Mouse (Mus musculus) CH12.LX (cell line): ENCODE measurements at regions not wholly inside any gene's neighbourhood (a gene's known extent, or its start where the extent isn't known, plus 50 kb on each side); places are given as distances from the start of the nearest gene placed in this dataset.

ENCODE experiments used
- DNase-seq: peaks from one replicate; pipeline ENCODE4 v3.0.0-alpha.2; 2013; ENCODE audit errors: extremely low read depth
- H3K27ac ChIP-seq: 2 replicates; pipeline ENCODE4 v1.5.1; 2012; ENCODE audit warnings: low read depth, mild to moderate bottlenecking, control low read depth, moderate library complexity; ENCODE audit not compliant: insufficient read depth
- H3K27me3 ChIP-seq: replicated peaks from 2 replicates; pipeline ENCODE3; 2012; ENCODE audit warnings: inconsistent platforms
- H3K36me3 ChIP-seq, 2 experiments: replicated peaks in 1 of 2; 2 replicates each; pipeline versions ENCODE3 to v1.6.1; 2012; ENCODE audit warnings: inconsistent platforms in 1 of 2, low read length in 1 of 2, mild to moderate bottlenecking in 1 of 2, mixed read lengths in 1 of 2, moderate library complexity in 1 of 2; ENCODE audit not compliant: control insufficient read depth in 1 of 2, insufficient read depth in 1 of 2
- H3K4me1 ChIP-seq, 2 experiments: 2 replicates each; pipeline ENCODE4 v1.6.1; 2012; ENCODE audit warnings: inconsistent platforms in 1 of 2, moderate library complexity in 1 of 2; ENCODE audit not compliant: insufficient read depth in 2 of 2, control insufficient read depth in 1 of 2
- H3K4me2 ChIP-seq: 2 replicates; pipeline ENCODE4 v1.6.1; 2012; ENCODE audit warnings: low read depth, mild to moderate bottlenecking, control low read depth; ENCODE audit not compliant: poor library complexity, insufficient read depth, severe bottlenecking
- H3K4me3 ChIP-seq, 3 experiments: fragments of 150-350 bp in 1 of 3; sonication (generic) in 1 of 3; replicated peaks in 1 of 3; 2 replicates each; pipeline versions ENCODE3 to v1.5.1; 2011 to 2012; ENCODE audit warnings: low read depth in 2 of 3, low read length in 2 of 3, mild to moderate bottlenecking in 2 of 3, moderate library complexity in 2 of 3, control low read depth in 1 of 3, improper control_type of control experiment in 1 of 3, inconsistent platforms in 1 of 3, mixed read lengths in 1 of 3; ENCODE audit not compliant: poor library complexity in 1 of 3
- H3K79me2 ChIP-seq: replicated peaks from 2 replicates; pipeline ENCODE4 v1.6.1; 2012; ENCODE audit warnings: mild to moderate bottlenecking, moderate library complexity; ENCODE audit not compliant: control insufficient read depth, poor library complexity, insufficient read depth, severe bottlenecking; ENCODE audit errors: extremely low read depth
- H3K9ac ChIP-seq: 2 replicates; pipeline ENCODE4 v1.6.1; 2012; ENCODE audit warnings: low read depth, mild to moderate bottlenecking, control low read depth, moderate library complexity; ENCODE audit not compliant: insufficient read depth
- H3K9me3 ChIP-seq: replicated peaks from 2 replicates; pipeline ENCODE3; 2012; ENCODE audit warnings: low read length, inconsistent platforms, mixed read lengths
- CHD1 ChIP-seq: IDR thresholded peaks from 2 replicates; pipeline ENCODE4 v1.6.1; 2012; ENCODE audit warnings: low read depth, low read length, improper control_type of control experiment, inconsistent platforms
- CHD2 ChIP-seq: IDR thresholded peaks from 2 replicates; pipeline ENCODE4 v1.6.1; 2011; ENCODE audit warnings: low read length, improper control_type of control experiment
- E2F4 ChIP-seq: IDR thresholded peaks from 2 replicates; pipeline ENCODE4 v1.6.1; 2011; ENCODE audit warnings: low read depth, low read length, improper control_type of control experiment; ENCODE audit not compliant: insufficient replicate concordance
- EP300 ChIP-seq: IDR thresholded peaks from 2 replicates; pipeline ENCODE4 v1.6.1; 2011; ENCODE audit warnings: low read length, improper control_type of control experiment
- GABPA ChIP-seq: IDR thresholded peaks from 2 replicates; pipeline ENCODE4 v1.6.1; 2012; ENCODE audit warnings: low read depth, low read length, improper control_type of control experiment, inconsistent platforms; ENCODE audit not compliant: insufficient replicate concordance
- HCFC1 ChIP-seq: IDR thresholded peaks from 2 replicates; pipeline ENCODE4 v1.6.1; 2012; ENCODE audit warnings: low read depth, mild to moderate bottlenecking, inconsistent platforms, low read length, improper control_type of control experiment
- JUN ChIP-seq: IDR thresholded peaks from 2 replicates; pipeline ENCODE4 v1.6.1; 2011; ENCODE audit warnings: low read depth, mild to moderate bottlenecking, low read length, improper control_type of control experiment, moderate library complexity; ENCODE audit not compliant: insufficient read depth
- KAT2A ChIP-seq: IDR thresholded peaks from 2 replicates; pipeline ENCODE4 v1.6.1; 2012; ENCODE audit warnings: low read length, improper control_type of control experiment, inconsistent platforms; ENCODE audit not compliant: insufficient replicate concordance
- MAFK ChIP-seq: IDR thresholded peaks from 2 replicates; pipeline ENCODE4 v1.6.1; 2011; ENCODE audit warnings: low read length, improper control_type of control experiment; ENCODE audit not compliant: insufficient replicate concordance
- MAX ChIP-seq: IDR thresholded peaks from 2 replicates; pipeline ENCODE4 v1.6.1; 2011; ENCODE audit warnings: low read length, improper control_type of control experiment
- RAD21 ChIP-seq: IDR thresholded peaks from 2 replicates; pipeline ENCODE4 v1.6.1; 2011; ENCODE audit warnings: low read depth, mild to moderate bottlenecking, low read length, improper control_type of control experiment, moderate library complexity
- RCOR1 ChIP-seq: conservative IDR thresholded peaks from 2 replicates; pipeline ENCODE4 v1.6.1; 2012; ENCODE audit warnings: low read depth, mild to moderate bottlenecking, inconsistent platforms, low read length, improper control_type of control experiment
- SIN3A ChIP-seq: IDR thresholded peaks from 2 replicates; pipeline ENCODE4 v1.6.1; 2012; ENCODE audit warnings: low read length, improper control_type of control experiment, inconsistent platforms
- TBP ChIP-seq: conservative IDR thresholded peaks from 2 replicates; pipeline ENCODE4 v1.6.1; 2011; ENCODE audit warnings: low read depth, low read length, improper control_type of control experiment
- TCF12 ChIP-seq: IDR thresholded peaks from 2 replicates; pipeline ENCODE4 v1.6.1; 2014; ENCODE audit warnings: low read depth, mild to moderate bottlenecking, inconsistent platforms, low read length, improper control_type of control experiment
- UBTF ChIP-seq: IDR thresholded peaks from 2 replicates; pipeline ENCODE4 v1.6.1; 2012; ENCODE audit warnings: low read depth, mild to moderate bottlenecking, inconsistent platforms, low read length, improper control_type of control experiment, moderate library complexity
- USF1 ChIP-seq: IDR thresholded peaks from 2 replicates; pipeline ENCODE4 v1.6.1; 2014; ENCODE audit warnings: low read depth, mild to moderate bottlenecking, inconsistent platforms, low read length, improper control_type of control experiment
- ZKSCAN1 ChIP-seq: IDR thresholded peaks from 2 replicates; pipeline ENCODE4 v1.6.1; 2012; ENCODE audit warnings: low read depth, inconsistent platforms, low read length, improper control_type of control experiment, borderline replicate concordance
- ZNF384 ChIP-seq: IDR thresholded peaks from 2 replicates; pipeline ENCODE4 v1.6.1; 2012; ENCODE audit warnings: low read depth, low read length, improper control_type of control experiment, inconsistent platforms
- dilution Hi-C: fragments of 300-500 bp; cut with MboI; formaldehyde crosslinking; loops from 2 replicates; pipeline ENCODE4 v1.14.3; 2020; ENCODE audit warnings: low sequenced_read_pairs; ENCODE audit not compliant: extremely low pct_unique_long_range_greater_than_20kb, extremely low pct_ligation_motif_present
- in situ Hi-C: fragments of 300-500 bp; cut with MboI; formaldehyde crosslinking; loops from 3 replicates; pipeline ENCODE4 v1.14.3; 2019; ENCODE audit warnings: low sequenced_read_pairs, low pct_ligation_motif_present, low pct_unique_long_range_greater_than_20kb, mixed read lengths

DNA sequence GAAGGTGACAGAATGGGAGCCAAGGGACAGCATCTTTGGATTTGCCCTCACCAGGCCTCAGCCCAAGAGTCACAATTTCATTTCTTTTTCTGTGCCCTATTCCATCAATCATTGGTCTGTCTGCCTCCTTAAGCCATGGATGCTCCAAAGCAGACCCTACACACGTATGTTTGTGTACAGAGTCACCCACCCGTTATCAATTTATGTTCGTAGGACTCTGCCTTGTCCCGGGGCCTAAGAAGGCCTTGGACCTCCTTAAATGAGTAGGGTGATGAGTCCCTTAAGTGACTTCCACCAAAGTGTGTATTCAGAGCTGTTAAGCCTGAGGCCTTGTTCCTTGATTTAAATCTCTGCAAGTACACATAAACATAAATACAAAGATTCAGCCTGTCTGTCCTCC, 50.1 kb upstream of the Polg start:
- no peak overlapping the region for H3K4me3 ChIP-seq
- dilution Hi-C loops (no loop called here), in situ Hi-C loops (no loop called here)
- H3K27me3 ChIP-seq = peaks cover 56% of the 10 kb centered on the region
- no peak overlapping the region for H3K9ac ChIP-seq
- TF ChIP-seq CHD1 = no peak
- no peak for TF ChIP-seq JUN
- TF ChIP-seq GABPA = no peak
- TF ChIP-seq ZNF384 = no peak
- no peak for TF ChIP-seq USF1
- no peak for TF ChIP-seq RAD21
- TF ChIP-seq E2F4 = no peak
- TF ChIP-seq UBTF = no peak
- no peak for TF ChIP-seq ZKSCAN1
- no peak for TF ChIP-seq TCF12
- TF ChIP-seq MAX = no peak
- no peak for TF ChIP-seq SIN3A
- no peak for TF ChIP-seq EP300
- TF ChIP-seq TBP = no peak
- no peak for TF ChIP-seq CHD2
- no peak for TF ChIP-seq HCFC1
- TF ChIP-seq KAT2A = no peak
- no peak for TF ChIP-seq MAFK
- no peak for TF ChIP-seq RCOR1
- H3K27ac ChIP-seq = no peak overlapping the region
- no peaks in the 10 kb centered on the region for H3K9me3 ChIP-seq
- H3K4me1 ChIP-seq = peaks cover 5 to 22% of the 10 kb centered on the region in 2 experiments; a peak in 3 of 4 replicates
- DNase-seq = no peak
- H3K4me2 ChIP-seq = no peak overlapping the region
- H3K36me3 ChIP-seq = no peaks in the 10 kb centered on the region
- no peaks in the 10 kb centered on the region for H3K79me2 ChIP-seq
